Mouse (Mus musculus): ENCODE results near the gene Ubp1. TPM values are rescaled to one million over a fixed set of nuclear protein-coding genes. Genes with fewer than 3 reads are reported as not detected.
A peak's percentile ranks its signal among the peaks of the same experiment; 100 is the strongest.

Gene Ubp1
- polyA plus RNA-seq, 1 experiment, result 152 TPM

DNA sequence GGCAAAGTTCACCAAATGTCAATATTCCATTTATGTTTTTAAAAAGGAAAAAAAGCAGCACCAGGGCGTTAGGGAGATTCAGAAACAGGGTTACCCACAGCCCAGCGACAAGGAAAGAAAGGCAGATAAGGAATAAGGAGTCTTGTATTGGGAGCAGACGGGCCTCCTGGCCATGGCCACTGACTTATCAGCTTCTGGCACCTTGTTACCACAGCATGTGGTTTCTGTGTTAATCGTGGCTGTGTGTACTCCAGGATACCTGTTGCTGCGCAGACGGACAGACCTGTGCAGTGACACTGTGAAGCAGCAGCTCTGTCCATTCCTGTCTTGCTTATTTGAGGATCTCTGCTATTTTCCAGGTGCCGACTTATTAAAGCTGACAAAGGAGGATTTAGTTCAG lies 38.2 kb downstream of the Ubp1 start:
- DNase-seq (ENCODE audit: extremely low spot score in 1 of 2, low spot score in 1 of 2), result no peak

- DNase-seq (ENCODE audit: extremely low spot score in 1 of 2, low spot score in 1 of 2), result no peak
These were observed 38.7 kb downstream of the Ubp1 start for GRCm38 (mm10) chr9:113969399-113969798.

- DNase-seq (ENCODE audit: extremely low spot score in 1 of 2, low spot score in 1 of 2), result no peak
These were observed 39.3 kb downstream of the Ubp1 start for GRCm38 (mm10) chr9:113970041-113970440.

GRCm38 (mm10) chr9:113971615-113972014 lies 40.9 kb downstream of the Ubp1 start:
- no peak for DNase-seq (ENCODE audit: extremely low spot score in 1 of 2, low spot score in 1 of 2)

- no peak for DNase-seq (ENCODE audit: extremely low spot score in 1 of 2, low spot score in 1 of 2)
These were observed 43.1 kb downstream of the Ubp1 start for GRCm38 (mm10) chr9:113973857-113974256.

DNA sequence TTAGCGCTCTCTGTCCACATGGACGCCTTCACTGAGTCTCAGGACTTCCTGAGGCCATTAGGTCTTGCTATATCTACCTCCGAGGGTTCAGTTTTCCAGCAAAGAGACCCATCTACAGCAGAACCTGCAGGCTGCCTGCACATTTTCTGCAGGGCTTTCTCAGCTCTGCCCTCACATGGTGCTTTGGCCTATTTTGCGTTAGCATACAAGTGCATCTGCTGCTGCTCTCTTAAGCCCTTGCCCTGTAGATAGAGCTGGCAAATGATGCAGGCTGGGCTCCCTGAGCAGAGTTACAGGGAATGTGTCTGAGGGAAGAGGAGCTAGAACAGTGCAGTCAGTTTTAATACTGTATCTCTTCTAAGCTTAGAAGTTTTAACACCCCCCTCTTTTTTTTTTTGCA lies 44.2 kb downstream of the Ubp1 start:
- DNase-seq (ENCODE audit: extremely low spot score in 1 of 2, low spot score in 1 of 2), result no peak

DNA sequence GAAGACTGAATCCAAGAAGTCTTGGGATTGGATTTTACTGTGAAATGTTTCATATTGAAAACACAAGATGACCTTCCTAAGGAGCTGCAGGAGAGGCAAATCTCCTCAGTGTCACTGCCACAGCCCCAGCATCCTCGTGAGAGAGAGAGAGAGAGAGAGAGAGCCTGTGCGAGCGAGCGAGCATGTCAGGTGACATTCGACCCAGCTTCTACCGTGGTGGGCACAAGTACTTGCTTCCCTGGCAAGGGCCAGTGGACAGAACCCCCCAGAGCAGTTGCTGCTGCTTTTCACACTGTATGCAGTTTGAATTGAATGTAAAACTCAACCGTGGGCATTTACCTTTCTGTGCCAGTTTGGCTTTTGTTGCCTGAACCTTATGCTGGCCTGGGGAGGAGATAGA lies 44.7 kb downstream of the Ubp1 start:
- DNase-seq (ENCODE audit: extremely low spot score in 1 of 2, low spot score in 1 of 2), result no peak

- DNase-seq (ENCODE audit: extremely low spot score in 1 of 2, low spot score in 1 of 2), result no peak
These were observed 45.5 kb downstream of the Ubp1 start for GRCm38 (mm10) chr9:113976264-113976663.

- no peak for DNase-seq (ENCODE audit: extremely low spot score in 1 of 2, low spot score in 1 of 2)
These were observed 46.6 kb downstream of the Ubp1 start for GRCm38 (mm10) chr9:113977225-113977840.

DNA sequence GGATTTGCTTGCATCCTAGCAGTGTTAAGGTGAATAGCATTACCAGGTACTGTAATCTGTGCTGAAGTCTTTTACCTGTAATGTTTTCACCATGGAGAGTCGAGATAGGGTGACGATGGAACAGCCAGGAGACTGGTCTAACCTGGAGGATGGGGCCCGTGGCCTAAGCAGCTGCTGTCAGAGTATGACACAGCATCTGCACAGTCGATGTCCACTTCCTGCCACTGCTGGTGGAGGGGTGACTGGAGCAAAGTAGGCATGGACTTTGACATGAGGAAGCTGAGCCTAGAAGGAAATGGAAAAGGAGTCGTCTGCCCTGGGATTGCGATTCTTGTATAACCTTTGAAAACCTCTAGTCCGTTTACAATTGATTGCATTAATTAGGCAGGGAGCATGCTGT lies 47.9 kb downstream of the Ubp1 start:
- no peak for DNase-seq (ENCODE audit: extremely low spot score in 1 of 2, low spot score in 1 of 2)

DNA sequence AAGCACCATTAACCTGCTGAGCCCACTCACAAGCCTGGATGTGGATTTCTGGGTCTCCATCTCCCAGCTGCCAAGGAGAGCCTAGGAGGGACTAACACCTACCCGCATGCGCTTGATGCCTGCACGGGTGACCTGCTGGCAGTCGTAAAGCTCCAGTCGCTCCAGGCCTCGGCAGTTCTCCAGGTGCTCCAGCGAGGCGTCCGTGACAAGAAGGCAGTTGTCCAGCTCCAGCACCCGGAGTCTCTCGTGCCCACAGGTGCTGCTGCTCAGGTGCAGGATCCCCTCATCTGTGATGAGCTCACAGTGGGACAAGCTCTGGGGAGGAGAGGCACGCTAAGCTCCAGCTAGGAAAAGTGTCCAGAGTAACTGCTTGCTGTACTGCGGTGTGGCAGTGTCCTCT lies 48.6 kb downstream of the Ubp1 start:
- no peak for DNase-seq (ENCODE audit: extremely low spot score in 1 of 2, low spot score in 1 of 2)

DNA sequence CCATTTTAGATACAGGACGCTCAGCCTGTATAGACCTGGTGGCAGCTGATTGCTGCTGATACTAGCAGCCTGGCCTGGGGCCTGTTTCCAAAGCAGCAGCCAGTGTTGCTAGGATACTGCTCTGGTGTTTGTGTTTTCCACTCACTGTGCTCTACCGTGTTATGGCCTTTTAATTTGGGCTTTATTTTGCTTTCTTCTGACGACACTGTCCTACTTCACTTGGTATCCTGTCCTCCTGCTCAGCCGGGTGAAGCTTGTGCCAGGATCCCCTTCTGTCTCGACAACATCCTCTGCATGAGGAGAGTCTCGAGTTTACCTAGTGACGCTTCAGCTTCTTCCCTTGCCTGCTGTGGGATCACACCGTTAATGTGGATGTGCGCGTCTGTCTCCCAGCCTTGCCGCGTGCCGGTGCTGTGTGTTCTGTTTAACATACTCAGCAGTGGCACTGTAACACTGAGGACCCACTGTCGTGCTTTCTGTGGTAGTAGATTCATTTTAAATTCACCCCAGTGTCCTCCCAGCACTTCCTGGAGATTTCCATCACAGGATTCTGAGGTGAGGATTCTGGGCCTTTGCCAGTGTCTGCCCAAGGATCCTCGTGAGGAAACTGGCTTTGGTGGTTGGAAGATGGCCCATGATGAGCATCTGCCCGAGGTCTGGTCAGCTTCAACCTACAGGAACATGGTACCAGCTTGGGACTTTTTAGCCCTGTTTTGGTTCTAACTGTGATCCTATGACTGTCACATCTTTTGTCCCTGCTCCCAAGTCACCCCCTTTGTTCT lies 50.6 kb downstream of the Ubp1 start:
- peak in 1 of 2 experiments; percentile 46 for DNase-seq (ENCODE audit: extremely low spot score in 1 of 2, low spot score in 1 of 2)

DNA sequence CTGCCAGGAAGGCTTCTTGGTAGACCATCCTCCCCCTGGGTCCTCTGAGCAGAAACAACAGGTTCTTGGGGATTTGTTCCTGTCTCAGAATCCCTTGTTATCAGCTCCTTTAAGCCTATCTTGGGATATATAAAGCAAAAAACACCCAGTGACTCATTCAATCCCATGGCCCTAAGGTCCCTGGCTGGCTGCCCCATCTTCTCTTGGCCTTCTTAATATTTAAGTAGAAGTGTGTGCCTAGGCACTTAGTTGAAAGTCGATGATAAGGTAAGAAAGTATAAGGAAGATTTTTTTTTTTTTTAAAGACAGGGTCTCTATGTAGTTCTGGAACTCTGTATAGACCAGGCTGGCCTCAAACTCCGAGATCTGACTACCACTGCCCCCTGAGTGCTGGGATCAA lies 51.7 kb downstream of the Ubp1 start:
- no peak for DNase-seq (ENCODE audit: extremely low spot score in 1 of 2, low spot score in 1 of 2)

DNA sequence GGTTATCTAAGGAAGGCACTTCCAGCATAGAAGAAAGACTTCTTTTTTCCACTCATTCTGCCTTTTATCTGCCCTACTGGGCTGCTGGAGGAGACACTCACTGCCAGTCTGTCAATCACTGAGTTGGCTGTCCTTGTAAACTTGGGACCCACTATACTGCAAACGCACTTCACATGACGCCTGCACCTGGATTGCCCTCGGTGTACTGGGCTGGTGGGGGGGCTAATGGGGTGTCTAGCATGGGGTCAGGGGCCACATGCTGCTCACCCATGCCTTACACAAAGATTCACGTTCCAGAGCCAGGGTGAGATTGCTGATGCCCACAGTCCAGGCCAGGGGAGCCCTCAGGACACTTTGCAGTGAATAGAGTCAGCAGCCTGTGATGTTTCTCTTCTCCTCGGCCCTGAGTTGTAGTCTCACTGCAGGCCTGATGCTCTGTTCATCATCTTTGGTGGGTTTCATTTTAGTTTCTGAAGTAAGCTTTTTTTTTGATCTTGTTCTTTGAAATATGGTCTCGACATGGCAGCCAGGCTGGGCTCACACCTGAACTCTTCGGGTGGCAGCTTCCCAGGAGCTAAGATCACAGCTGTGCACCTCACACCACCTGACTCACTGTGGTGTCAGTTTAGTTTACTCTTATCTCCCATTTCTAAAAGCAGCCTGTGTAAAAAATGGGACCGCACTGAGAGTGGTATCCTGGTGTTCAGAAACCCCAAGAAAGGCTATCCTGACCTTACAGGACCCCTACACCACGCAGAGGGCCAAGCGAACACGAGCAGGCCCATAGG lies 52.3 kb downstream of the Ubp1 start:
- DNase-seq (ENCODE audit: extremely low spot score in 1 of 2, low spot score in 1 of 2), result no peak

DNA sequence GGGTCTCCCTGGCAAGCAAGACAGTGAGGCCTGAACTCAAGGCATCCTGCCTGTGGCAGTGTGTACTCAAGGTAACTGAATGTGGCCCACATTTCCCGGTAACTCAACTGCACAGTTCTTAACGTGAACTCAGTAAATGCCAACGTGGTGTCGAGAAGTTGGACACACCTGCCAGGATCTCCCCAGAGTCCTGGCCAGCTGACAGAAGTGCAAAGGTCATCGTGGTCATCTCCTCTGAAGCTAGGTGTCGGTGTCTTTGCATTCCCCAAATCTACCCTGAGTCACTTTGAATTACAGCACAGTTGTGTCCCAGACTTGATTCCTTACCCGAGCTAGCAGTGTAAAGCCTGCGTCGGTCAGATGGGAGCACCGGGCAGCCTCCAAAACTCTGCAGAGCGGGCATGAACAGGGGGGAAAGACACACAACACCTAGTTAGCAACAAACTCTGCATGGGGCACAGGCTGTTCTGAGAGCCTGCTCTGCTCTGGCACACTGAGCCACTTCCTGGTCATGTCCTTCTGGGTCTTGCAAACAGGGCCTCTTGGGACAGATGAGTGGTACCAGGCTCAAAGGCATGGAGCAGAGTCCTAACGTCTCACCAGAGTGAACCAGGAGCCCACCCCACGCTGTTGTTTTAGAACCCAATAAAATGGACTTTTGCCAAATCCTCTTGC lies 54.3 kb downstream of the Ubp1 start:
- DNase-seq (ENCODE audit: extremely low spot score in 1 of 2, low spot score in 1 of 2), result no peak

- DNase-seq (ENCODE audit: extremely low spot score in 1 of 2, low spot score in 1 of 2), result peak; percentile 50 to 93
These were observed 60.0 kb downstream of the Ubp1 start for GRCm38 (mm10) chr9:113990547-113991248.

- no peak for DNase-seq (ENCODE audit: extremely low spot score in 1 of 2, low spot score in 1 of 2)
These were observed 62.1 kb downstream of the Ubp1 start for GRCm38 (mm10) chr9:113992810-113993209.

GRCm38 (mm10) chr9:113998311-113998710 lies 67.6 kb downstream of the Ubp1 start:
- no peak for DNase-seq (ENCODE audit: extremely low spot score in 1 of 2, low spot score in 1 of 2)

DNA sequence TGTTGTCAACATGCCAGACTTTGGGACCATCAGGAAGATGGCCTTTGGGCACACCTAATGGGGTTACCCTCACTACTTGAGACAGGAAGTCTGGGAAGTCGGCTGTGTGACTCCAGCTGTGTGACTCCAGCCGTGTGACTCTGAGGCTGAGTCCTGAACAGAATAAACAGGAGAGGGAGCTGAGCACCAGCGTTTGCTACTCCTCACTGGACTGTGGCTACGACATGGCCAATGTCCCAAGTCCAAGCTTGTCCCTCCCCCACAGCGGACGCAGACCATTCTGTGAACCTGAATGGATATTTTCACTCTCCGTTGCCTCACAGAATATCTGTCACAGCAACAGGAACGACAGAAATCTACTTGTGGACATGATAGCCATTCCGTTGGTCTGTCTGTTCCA lies 76.1 kb downstream of the Ubp1 start:
- no peak for DNase-seq (ENCODE audit: extremely low spot score in 1 of 2, low spot score in 1 of 2)

GRCm38 (mm10) chr9:114007850-114008350 lies 77.2 kb downstream of the Ubp1 start:
- no peak for DNase-seq (ENCODE audit: extremely low spot score in 1 of 2, low spot score in 1 of 2)

All from frontal cortex, adult 2 months (tissue).